Mouse (Mus musculus): ENCODE results near the gene Ear6. TPM values are rescaled to one million over a fixed set of nuclear protein-coding genes. Genes with fewer than 3 reads are reported as not detected.

Ear6 gene
- total RNA-seq, 2 experiments from 2014 or later = not detected

DNA sequence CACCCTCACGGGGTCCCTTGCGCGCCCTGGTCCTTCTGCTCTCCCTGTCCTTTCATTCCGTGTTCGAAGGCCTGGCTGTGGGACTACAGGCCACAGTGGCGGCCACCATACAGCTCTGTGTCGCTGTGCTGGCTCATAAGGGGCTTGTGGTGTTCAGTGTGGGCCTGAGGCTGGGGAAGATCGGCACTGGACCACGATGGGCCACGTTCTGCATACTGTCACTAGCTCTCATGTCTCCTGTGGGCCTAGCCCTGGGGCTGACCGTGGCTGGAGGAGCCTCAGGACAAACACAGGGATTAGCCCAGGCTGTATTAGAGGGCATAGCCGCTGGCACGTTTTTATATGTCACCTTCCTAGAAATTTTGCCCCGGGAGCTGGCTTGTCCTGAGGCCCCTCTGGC is 41.6 kb downstream of the Ear6 start:
- no peak for DNase-seq

DNA sequence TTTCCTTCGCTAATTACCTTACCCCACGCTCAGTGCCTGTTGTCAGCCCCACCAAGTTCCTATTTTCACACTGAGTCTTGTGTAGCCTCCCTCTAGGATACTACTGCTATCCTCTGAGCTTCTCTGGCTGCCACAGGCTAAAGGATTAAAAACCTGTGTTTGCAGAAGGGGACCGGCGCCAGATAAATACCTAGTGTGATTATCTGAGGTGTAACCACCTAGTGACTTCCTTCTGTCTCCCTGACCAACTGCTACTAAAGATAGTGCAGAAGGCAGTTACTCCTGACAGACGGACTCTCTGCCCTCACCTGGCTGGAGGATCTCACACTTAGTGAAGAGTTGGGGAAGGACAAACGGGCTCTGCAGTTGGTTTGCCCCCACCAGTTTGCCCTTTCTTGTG is 42.5 kb downstream of the Ear6 start:
- no peak for DNase-seq

DNA sequence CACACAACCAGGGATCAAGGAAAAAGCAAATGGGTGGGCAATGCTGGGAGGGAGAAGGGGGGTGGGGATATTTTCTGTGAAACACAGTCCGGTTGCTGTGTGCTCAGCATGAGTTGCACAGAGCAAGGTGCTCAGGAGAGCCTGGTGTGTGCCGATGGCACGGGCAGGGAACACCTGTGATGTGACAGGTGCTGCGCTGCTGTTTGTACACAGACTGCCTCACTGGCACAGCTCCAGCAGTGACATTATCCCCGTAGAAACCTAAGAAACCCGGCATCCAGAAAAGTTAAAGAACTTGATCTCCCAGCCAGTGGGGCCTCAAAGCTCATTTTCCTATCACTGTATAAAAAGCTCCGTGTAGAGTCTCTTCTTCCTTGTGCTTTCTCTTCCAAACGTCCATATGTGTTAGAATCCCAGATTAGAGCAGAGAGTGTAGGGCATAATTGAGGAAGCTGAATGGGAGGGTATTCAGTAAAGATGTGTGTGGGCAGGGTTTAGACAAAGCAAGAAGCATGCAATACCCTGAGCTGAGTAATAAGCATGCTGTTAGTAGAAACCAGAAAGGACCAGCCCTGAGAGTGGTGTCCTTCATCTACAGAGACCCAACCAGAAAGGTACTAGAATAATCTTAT is 43.2 kb downstream of the Ear6 start:
- no peak for DNase-seq

DNA sequence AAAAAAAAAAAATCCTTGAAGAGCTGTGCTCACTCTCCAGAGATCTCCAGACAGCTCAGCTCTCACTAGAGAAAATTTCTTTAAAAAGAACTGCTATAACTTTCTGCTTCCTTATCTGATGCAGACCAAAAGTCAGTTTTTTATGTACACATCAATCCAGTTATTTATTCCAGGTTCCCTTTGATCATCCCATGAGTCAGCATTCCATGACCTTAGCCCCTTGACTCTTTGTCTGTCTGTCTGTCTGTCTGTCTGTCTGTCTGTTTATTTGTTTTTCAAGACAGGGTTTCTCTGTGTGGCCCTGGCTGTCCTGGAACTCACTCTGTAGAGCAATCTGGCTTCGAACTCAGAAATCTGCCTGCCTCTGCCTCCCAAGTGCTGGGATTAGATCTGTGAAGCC is 45.9 kb downstream of the Ear6 start:
- DNase-seq = no peak

DNA sequence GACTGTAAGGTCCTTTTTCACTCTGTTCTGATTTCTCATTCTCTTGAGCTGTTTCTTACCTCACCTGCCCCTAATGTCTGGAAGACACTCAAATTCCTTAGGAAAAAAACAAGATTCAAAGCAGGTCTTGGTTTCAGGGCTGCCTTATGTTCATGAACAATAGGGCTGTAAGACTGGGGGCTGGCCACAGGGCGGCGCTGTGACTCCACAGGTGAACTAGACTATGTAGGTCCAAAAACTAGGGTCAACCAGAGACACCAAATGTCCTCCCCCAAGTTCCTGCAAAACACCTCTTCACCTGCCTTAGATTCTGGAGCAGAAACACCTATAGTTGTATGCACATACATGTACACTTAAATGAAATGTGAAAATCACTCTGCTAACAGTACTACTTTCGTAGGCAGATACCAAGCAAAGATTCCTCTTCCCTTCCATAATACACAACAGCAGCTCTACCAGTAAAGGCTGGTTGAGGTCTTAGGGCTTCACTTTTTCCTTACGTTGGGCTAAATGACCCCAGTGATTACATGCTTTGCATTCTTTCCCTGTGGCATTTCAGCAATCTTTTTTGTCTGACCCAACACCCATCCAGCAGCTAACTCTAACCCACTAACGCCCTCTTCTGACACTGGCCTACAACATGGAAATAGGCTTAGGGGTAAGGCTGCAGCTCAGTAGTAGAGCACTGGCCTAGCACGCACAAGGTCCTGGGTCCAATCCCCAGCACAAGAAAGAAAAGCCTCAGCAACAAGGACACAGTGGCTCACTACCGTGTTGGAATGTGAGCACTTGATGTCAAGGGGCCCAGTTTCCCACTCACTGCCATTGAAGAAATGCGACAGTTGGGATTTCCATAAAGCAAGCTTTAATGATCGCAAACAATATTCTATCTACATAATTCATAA is 49.6 kb downstream of the Ear6 start:
- peak; percentile 90 for DNase-seq

DNA sequence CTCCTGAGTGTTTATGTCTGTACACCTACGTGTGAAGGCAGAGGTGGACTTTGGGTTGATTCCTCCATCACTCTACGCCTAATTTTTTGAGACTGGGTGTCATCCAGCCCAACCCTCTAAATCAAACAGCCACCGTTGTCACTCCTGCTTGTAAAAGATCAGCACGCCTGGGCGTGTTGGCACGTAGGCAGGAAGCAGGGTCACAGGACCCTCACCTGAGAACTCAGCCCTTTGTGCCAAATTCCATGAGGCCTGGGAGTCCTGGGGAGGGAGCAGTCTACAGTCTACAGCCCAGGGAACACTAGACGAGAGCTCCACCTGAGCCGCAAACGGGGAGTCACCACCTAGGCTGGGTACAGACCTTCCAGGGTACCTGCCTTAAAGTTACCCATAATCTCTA is 50.3 kb downstream of the Ear6 start:
- DNase-seq = no peak

Small RNA genes within 50 kb of the gene (microRNA-seq; reads per million reads assigned to microRNA genes)
- gene Gm27375 = 0 reads per million in 2 experiments

Other genes with a start within 250 kb of the Ear6 start
- gene Gm17078, start 242.4 kb upstream of the Ear6 start, total RNA-seq (2021) = not detected
- gene Gm4181, start 218.0 kb upstream of the Ear6 start, total RNA-seq (2021) = not detected
- not detected for gene Gm17079, start 158.2 kb upstream of the Ear6 start, total RNA-seq (2021)
- gene Gm5800, start 136.5 kb upstream of the Ear6 start, total RNA-seq (2021) = not detected
- gene Ang4, start 80.1 kb upstream of the Ear6 start, total RNA-seq (2021) = not detected
- gene AY358078, start 53.7 kb upstream of the Ear6 start, total RNA-seq (2021) = not detected
- 10 to 100 TPM; 17.9 to 25.7 TPM for gene Mettl17, start 31.1 kb downstream of the Ear6 start, total RNA-seq (2021)
- gene Slc39a2, start 39.2 kb downstream of the Ear6 start, total RNA-seq (2021) = under 1 TPM; 0.29 to 0.48 TPM
- 100 to 1,000 TPM; 452 to 471 TPM for gene Ndrg2, start 60.5 kb downstream of the Ear6 start, total RNA-seq (2021)
- not detected for gene Tppp2, start 64.7 kb downstream of the Ear6 start, total RNA-seq (2021)
- gene Rnase13, start 69.1 kb downstream of the Ear6 start, total RNA-seq (2021) = not detected
- 10 to 100 TPM; 64.6 to 65.6 TPM for gene Arhgef40, start 131.0 kb downstream of the Ear6 start, total RNA-seq (2021)
- 1 to 10 TPM; 1.4 to 1.8 TPM for gene Tmem253, start 162.0 kb downstream of the Ear6 start, total RNA-seq (2021)
- gene Zfp219, start 167.0 kb downstream of the Ear6 start, total RNA-seq (2021) = 10 to 100 TPM; 37.5 to 42.0 TPM
- gene Olfr221, start 188.8 kb downstream of the Ear6 start, total RNA-seq (2021) = not detected